Mouse (Mus musculus) kidney, postnatal 14 days (tissue): ENCODE data around the gene Ankrd33.

Experiments used
- DNase-seq: peaks from one replicate; pipeline ENCODE4 v3.0.0; 2022; ENCODE audit warnings: mixed read lengths

The Ankrd33 gene

DNA sequence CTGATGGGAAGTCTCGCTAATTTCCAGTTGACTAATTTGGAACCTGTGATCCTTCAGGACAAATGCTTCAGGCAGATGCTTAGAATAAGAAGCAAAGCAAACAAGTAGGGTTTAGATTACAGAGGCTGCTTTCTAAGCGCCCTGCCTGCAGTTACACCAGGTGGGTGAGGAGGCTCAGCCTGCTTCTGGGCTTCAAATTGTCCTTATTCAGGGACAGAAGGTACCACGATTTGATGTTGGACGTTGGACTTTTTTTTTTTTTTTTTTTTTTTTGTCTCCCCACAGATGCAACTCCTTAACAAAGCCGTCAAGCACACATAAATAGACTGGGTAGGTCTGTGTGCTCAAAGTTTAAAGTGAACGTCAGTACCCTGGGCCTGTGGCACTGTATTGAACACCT, 33.0 kb downstream of the Ankrd33 start:
- DNase-seq = no peak

DNA sequence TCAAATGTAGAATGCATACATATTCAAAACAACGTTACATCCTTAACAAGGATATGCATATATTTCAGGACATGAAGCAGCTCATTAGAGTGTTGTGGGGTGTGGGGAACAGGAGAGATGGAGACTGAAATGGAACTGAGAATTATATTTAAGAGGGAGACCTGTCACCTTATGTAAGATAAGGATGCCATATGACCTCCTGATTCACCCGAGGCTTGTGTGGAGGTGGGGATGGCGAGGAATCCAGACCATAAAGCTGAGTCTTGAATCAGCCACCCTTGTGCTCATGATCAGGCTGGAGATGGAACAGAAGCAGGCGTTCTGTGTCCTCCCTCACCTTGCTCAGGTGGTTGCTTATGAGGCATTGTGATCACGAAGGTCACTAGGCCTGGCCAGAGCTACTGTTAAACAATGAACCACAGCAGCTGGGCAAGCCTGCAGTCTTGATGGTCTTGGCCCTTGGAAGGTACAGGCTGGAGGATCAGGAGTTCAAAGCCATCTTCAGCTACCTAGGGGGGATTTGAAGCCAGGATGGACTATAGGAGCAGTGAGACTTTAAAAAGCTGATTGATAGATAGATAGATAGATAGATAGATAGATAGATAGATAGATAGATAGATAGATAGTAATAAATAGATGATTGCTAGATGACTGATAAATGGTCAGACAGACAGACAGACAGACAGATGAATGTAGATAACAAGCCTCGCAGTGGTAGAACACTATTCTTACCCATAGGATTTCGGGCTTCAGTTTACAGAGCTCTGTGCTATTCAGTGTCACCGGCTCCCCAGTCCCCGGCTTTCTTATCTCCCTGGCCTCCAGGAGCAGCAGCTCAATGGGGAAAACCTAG, 36.1 kb downstream of the Ankrd33 start:
- DNase-seq = no peak

GRCm38 (mm10) chr15:101154700-101155616, 39.4 kb downstream of the Ankrd33 start:
- DNase-seq = no peak

- DNase-seq = no peak
Measured at GRCm38 (mm10) chr15:101160128-101160527, 44.6 kb downstream of the Ankrd33 start.

GRCm38 (mm10) chr15:101160591-101160990, 45.0 kb downstream of the Ankrd33 start:
- no peak for DNase-seq

DNA sequence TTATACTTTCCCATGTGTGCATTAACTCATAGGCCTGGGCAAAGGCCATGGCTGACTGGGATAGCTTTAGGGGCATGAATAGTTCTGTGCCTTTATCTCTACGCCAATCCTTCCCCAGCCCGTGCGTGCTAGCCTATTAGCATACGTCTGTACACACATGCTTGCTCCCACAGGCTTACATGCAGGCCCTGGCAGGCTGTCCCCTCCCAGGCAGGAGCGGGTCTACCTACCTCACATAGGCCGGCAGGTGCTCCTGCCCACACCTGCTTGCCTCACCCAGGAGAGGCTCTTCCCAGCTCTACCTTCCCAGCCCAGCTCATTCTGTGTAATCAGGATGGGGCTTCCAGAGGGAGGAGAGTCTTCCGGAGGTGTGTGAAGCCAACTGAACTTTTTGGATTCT, 46.0 kb downstream of the Ankrd33 start:
- DNase-seq = no peak

DNA sequence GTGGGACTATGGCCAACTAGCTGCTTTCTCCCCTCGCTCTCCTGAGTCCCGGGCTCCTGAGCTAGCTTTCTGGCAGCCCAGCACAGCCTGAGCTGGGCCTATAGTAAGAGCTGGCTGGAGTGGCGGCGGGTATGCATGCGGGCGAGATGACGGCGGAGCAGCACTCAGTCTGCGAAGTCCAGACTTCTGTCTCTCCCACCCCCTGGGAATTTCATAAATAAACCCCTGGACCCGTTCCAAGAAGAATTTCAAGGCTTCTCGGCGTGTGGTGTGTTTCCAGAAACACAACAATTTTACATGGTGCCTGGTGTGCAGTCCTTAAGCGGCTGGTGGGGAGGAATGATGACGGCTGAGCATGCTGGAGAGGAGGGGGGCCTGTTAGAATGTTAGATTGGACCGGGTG, 47.5 kb downstream of the Ankrd33 start:
- DNase-seq = peak; percentile 45

- peak; percentile 40 for DNase-seq
Measured at GRCm38 (mm10) chr15:101163854-101164253, 48.3 kb downstream of the Ankrd33 start.

GRCm38 (mm10) chr15:101164291-101164690, 48.7 kb downstream of the Ankrd33 start:
- DNase-seq = peak; percentile 52

DNA sequence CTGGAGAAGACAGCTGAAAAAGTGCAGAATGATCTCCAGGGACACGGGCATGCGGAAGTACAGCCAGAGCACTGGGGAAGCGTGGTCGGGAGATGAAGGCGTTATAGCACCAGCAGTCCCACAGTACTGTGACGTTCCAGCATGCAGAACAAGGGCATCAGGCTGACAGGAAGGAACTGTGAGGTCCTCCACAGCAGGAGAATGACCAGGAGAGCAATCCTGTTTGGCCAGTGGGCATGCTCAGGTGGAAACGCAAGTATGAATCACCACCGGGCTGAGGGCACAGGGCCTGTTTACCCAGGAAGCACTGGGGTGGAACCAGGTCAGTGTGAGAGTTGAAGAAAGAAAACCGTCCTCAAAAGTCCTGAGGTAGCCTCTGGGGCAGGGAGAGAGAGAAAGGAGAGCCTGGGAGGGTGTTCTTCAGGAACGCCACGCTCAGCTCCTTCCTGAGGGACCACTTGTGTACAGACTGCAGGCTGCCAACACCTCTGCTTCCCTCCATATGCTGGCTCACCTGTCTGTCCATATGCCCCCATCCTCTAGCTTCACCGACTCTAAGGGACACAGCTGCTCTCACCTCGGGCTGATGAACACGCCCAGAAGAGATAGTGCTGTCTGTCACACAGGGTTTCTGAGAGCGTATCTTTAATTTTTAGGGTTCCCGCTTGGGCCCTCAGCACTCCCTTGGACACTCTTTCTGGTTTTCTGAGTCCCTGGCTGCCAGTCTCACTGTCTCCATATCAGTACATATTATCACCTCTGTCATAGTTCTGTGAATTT, 50.3 kb downstream of the Ankrd33 start:
- DNase-seq = peak; percentile 80

DNA sequence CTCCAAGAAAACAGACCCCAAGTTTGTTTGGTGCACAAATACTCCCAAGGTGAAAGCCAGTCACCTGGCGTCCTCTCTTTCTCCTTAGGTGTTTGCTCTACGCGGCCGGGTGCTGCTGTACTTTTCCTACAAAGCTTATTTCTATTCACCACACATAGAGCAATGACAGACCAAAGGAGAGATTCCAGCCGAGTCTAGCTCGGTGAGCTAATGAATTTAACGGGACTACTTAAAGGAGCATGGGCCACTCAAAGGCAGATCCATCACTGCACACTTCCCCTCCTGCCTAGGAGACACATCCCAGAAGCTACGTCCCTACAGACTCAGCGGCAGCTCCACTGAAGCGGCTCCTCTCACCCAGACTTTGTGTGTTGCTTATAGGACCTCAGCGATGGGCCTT, 52.0 kb downstream of the Ankrd33 start:
- peak; percentile 45 for DNase-seq
